In genomic region chr3:41552777-41553548, GRCm38 (mm10) we compare ENCODE assay signal across 15 mouse cellular contexts. TPM values are rescaled to one million over a fixed set of nuclear protein-coding genes. Genes with fewer than 3 reads are reported as not detected.
A peak's percentile ranks its signal among the peaks of the same experiment; 100 is the strongest.
DNase-seq lines count a peak whose midpoint lies in the region; ATAC-seq lines count a peak whose summit lies in the region.
"Had no signal": no experiment of that assay in that cellular context is flagged by ENCODE, and none has a peak within 500 bp of the region (broad histone marks: within the 10 kb centered on the region; RNA-seq: fewer than 3 reads in every experiment).

No protein-coding gene starts in this region.

- DNase-seq in heart, embryonic 10.5 days (ENCODE audit: low spot score) = no peak
- no peak for DNase-seq in heart, postnatal 14 days
- DNase-seq in MEL-GATA-1-ER (ENCODE audit: extremely low read depth, low read depth) = peak; percentile 80
- no peak for DNase-seq in thymus, adult 18-20 months
- no peak for DNase-seq in gastrocnemius, adult 8-10 months (ENCODE audit: low spot score in 2 of 2)
- no peak for DNase-seq in left cerebral cortex, adult 18-20 months (ENCODE audit: low spot score in 2 of 2)
- DNase-seq: cerebellum, postnatal 36 days; kidney, postnatal 14 days; right cerebral cortex, postnatal 4 days had no signal

- no peaks in the 10 kb centered on the region for H3K27me3 ChIP-seq in heart, embryonic 10.5 days (ENCODE audit: insufficient read depth, poor library complexity, severe bottlenecking)
- no peaks in the 10 kb centered on the region for H3K27me3 ChIP-seq in intestine, embryonic 16.5 days (replicated peaks; ENCODE audit: control insufficient read depth, insufficient read depth, low read length)
- H3K27me3 ChIP-seq: embryonic facial prominence, embryonic 15.5 days; midbrain, embryonic 13.5 days had no signal

- ATAC-seq in intestine, embryonic 16.5 days = peak; percentile 89
- ATAC-seq in megakaryocyte-erythroid progenitor cell, adult 5-6 weeks (replicated peaks; ENCODE audit: low FRiP score, low TSS enrichment, poor library complexity, severe bottlenecking) = peak; percentile 62
- ATAC-seq: CD4-positive, CD25-positive, alpha-beta regulatory T cell, adult 4 months; forebrain, embryonic 16.5 days; midbrain, embryonic 13.5 days had no signal

- 19% methylated on average over 11 of the region's 11 CpGs for WGBS in heart, embryonic 10.5 days
- 45% methylated on average over 11 of the region's 11 CpGs for WGBS in intestine, embryonic 16.5 days

- no peak overlapping the region for H3K4me2 ChIP-seq in intestine, embryonic 16.5 days (ENCODE audit: low read depth, low read length)
- H3K4me2 ChIP-seq: embryonic facial prominence, embryonic 15.5 days; midbrain, embryonic 13.5 days had no signal

- H3K36me3 ChIP-seq in heart, embryonic 10.5 days = no peaks in the 10 kb centered on the region
- H3K36me3 ChIP-seq in intestine, embryonic 16.5 days (ENCODE audit: control insufficient read depth, insufficient read depth, low read length) = no peaks in the 10 kb centered on the region
- H3K36me3 ChIP-seq: embryonic facial prominence, embryonic 15.5 days; midbrain, embryonic 13.5 days had no signal

- H3K4me1 ChIP-seq in heart, embryonic 10.5 days = peaks cover 10% of the 10 kb centered on the region
- peaks cover 4% of the 10 kb centered on the region; the same call in 1 of the 2 replicates for H3K4me1 ChIP-seq in intestine, embryonic 16.5 days (ENCODE audit: control insufficient read depth, insufficient read depth, low read length)
- H3K4me1 ChIP-seq: embryonic facial prominence, embryonic 15.5 days; midbrain, embryonic 13.5 days had no signal

- H3K27ac ChIP-seq in heart, embryonic 10.5 days = peak overlapping the region; percentile 47; the same call in 1 of the 2 replicates
- peak overlapping the region; percentile 69 for H3K27ac ChIP-seq in intestine, embryonic 16.5 days (ENCODE audit: low read length)
- H3K27ac ChIP-seq: embryonic facial prominence, embryonic 15.5 days; midbrain, embryonic 13.5 days had no signal

- H3K9ac ChIP-seq in intestine, embryonic 16.5 days (ENCODE audit: low read depth, low read length) = no peak overlapping the region
- H3K9ac ChIP-seq: embryonic facial prominence, embryonic 15.5 days; midbrain, embryonic 13.5 days had no signal

- intact Hi-C loops in heart, postnatal 14 days (cut with DNase I) = no loop called here

- no peak overlapping the region for H3K4me3 ChIP-seq in heart, embryonic 10.5 days
- H3K4me3 ChIP-seq in intestine, embryonic 16.5 days (ENCODE audit: low read length) = no peak overlapping the region
- H3K4me3 ChIP-seq: embryonic facial prominence, embryonic 15.5 days; midbrain, embryonic 13.5 days had no signal

- H3K9me3 ChIP-seq in heart, embryonic 10.5 days = no peaks in the 10 kb centered on the region
- peaks cover 5% of the 10 kb centered on the region; the same call in 1 of the 2 replicates for H3K9me3 ChIP-seq in intestine, embryonic 16.5 days (ENCODE audit: control insufficient read depth, low read length)
- H3K9me3 ChIP-seq: embryonic facial prominence, embryonic 15.5 days had no signal

RNA-seq across cellular contexts. Expression of gene Jade1, which starts 2.6 kb away (rescaled TPM):
- 13.1 and 17.8 TPM in 2 replicates for polyA plus RNA-seq in heart, embryonic 10.5 days (2016; fragmentation: Nextera tagmentation; extraction: Ambion mirVana)
- total RNA-seq in heart, postnatal 14 days (2021) = 10 to 100 TPM; 28.1 to 28.6 TPM
- 14.8 and 16.9 TPM in 2 replicates for polyA plus RNA-seq in intestine, embryonic 16.5 days (2015; fragmentation: Nextera tagmentation; extraction: Ambion mirVana)
- total RNA-seq in megakaryocyte-erythroid progenitor cell, adult 5-6 weeks (2014; fragmentation: Nextera tagmentation) = 29.8 and 38.0 TPM in 2 replicates
- total RNA-seq in megakaryocyte-erythroid progenitor cell, adult 5-6 weeks (2017) = 36.1 and 36.3 TPM in 2 replicates
- total RNA-seq in gastrocnemius, adult 8-10 months (2022) = 10 to 100 TPM; 22.4 to 29.0 (median 27.6) TPM
- total RNA-seq in left cerebral cortex, adult 18-20 months (2021) = 10 to 100 TPM; 45.8 to 48.6 TPM
